Mouse (Mus musculus) adrenal gland, postnatal 36 days (tissue): Measurements from ENCODE around the gene Cdc14a. TPM values are rescaled to one million over a fixed set of nuclear protein-coding genes. Genes with fewer than 3 reads are reported as not detected.
A peak's percentile ranks its signal among the peaks of the same experiment; 100 is the strongest.

Source experiments
- DNase-seq, 2 experiments: peaks; one replicate each; pipeline ENCODE4 v3.0.0; 2021; ENCODE audit warnings: mixed read lengths in 1 of 2
- total RNA-seq, 2 experiments: library from RNA; stranded (reverse); gene quantifications; 2 replicates each; pipeline ENCODE4 v1.2.3; 2021

The Cdc14a gene
- total RNA-seq, 2 experiments from 2014 or later = 9.2 to 14.8 TPM

- no peak for DNase-seq
These were observed 156.7 kb downstream of the Cdc14a start for GRCm38 (mm10) chr3:116267036-116267654.

DNA sequence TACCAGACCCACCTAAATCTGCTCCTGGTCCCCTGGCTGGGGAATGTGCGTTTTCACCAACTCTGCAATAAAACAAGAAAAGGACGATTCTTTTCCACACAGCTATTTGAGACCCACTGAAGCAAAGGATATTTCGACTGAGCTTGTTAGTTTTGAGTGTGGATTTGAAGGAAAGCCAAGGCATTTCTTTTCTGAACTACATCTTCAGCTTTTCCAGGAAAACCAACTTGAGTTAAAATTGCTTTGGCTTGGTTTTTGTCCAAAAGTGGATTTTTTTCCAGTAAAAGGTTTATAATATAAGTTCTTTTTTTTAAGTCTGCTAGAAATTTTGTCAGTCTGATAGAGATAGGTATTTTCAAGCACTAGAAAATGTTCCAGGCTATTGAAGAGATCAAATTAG, 157.5 kb downstream of the Cdc14a start:
- DNase-seq = no peak

- DNase-seq = no peak
These were observed 159.9 kb downstream of the Cdc14a start for GRCm38 (mm10) chr3:116263977-116264376.

DNA sequence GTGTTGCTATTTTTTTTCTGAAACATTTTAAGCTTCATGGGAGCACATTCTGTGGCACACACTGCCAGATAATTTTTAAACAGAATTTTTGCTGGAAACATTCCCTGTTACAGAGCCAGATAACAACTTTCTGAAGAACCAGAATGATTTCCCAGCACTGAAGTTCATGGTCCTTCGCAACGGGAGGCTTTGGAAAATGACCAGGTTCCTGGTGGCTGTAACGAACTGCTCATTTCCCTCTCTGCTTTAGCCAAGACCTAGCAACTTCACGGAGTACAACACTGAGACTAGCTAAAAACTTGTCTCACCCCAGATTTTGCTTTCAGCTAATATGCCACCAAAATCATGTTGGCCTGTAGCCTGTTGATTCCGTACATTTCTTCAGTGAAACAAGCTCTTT, 160.8 kb downstream of the Cdc14a start:
- DNase-seq = no peak

DNA sequence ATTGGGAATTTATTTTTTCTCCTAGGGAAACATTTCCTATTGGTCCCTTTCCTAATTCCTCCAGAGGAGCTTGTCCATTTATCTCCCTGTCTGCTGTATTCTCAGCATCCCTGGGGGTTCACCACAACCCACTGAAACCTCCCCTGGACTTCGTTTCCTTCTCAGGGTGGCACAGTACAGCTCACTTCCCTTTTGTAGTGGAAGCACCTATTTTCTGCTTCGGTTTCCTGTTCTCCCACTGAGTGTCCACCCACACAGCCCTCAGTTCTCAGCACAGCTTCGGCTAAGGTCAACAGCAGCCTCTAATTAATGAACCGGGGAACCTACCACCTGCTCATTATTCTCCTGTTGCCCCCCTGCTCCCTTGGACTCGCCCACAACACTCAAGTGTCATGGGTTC, 167.7 kb downstream of the Cdc14a start:
- DNase-seq = no peak

DNA sequence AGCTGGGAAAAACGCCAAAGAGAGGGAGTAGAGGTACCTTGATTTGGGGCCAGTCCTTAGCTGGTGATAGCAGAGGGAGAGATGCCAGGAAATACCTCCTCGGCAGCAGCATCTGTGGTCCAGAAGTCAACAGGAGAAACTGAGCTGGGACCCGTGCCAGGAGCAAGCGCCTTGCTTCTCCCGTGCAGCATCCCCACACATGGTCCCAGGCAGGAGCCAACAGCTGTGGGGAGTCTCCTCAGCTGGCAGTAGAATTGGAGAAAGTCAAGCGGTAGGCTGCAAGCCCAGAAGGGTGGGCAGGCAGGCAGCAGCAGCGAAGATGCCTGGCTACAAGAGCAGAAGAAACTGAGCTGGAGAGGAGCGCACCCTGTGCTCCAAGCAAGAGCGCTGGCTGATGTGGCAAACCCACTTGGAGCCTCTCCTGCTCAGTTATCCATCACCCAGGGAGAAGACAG, 170.7 kb downstream of the Cdc14a start, which contains the start of gene Gpr88:
TSS of gene Gpr88 (minus strand) at position 427 of the 455 bp plus-strand sequence.
- DNase-seq = peak; percentile 21 to 37

DNA sequence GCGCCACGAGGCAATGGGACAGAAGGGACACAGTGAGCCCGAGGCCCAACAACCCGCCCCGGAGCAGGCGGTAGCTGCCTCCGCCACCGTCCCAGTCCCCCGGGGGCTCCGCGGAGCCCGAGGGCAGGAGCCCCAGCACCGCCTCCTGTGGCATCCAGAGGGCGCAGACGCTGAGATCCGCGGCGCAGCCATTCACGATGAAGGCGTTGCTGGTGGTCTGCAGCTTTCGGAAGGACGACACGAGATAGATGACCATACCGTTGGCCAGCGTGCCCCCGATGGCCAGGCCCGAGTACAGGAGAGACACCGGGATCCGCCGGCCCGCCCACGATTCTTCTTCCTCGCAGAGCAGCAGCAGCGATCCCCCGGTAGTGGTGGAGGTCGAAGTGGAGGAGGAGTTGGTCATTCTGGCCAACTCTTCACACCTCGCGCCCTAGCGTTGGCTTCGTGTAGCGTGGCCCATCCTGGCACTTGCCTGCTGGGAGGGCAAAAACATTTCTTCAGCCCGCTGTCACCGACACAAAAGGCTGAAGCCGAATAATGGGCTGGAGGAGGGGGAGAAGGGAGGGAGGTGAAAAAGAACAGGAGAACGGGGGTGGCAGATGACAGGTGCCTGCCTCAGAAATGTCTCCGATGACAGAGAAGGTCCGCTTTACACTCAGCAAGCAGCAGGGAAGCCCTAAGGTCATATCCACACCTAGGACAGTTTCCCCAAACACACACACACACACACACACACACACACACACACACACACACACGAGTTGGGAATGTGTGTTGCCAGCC, 171.4 kb downstream of the Cdc14a start:
- peak; percentile 5 to 23 for DNase-seq

- DNase-seq = peak; percentile 41 to 59
These were observed 172.2 kb downstream of the Cdc14a start for GRCm38 (mm10) chr3:116251481-116252254.

GRCm38 (mm10) chr3:116249026-116249425, 174.8 kb downstream of the Cdc14a start:
- no peak for DNase-seq

- no peak for DNase-seq
These were observed 179.4 kb downstream of the Cdc14a start for GRCm38 (mm10) chr3:116244476-116244875.

DNA sequence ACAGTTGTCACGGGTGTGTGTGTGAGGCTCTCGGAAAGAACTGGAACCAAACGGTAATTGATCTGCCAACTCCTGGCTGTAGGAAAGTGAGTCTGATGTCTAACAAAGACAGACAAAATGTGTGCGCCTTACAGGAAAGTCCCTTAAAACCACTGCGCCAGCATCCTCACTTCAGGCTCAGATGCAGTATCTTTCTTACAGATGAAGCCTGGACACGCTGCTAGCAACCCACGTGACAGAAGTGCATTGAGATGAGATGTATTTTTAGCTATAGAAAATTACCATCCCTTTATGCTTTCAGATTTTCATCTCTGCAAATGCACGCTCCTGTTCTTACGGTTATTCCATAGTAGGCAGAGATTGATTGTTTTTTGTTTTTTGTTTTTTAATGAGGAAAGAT, 181.1 kb downstream of the Cdc14a start:
- no peak for DNase-seq

GRCm38 (mm10) chr3:116237527-116237926, 186.3 kb downstream of the Cdc14a start:
- DNase-seq = no peak

DNA sequence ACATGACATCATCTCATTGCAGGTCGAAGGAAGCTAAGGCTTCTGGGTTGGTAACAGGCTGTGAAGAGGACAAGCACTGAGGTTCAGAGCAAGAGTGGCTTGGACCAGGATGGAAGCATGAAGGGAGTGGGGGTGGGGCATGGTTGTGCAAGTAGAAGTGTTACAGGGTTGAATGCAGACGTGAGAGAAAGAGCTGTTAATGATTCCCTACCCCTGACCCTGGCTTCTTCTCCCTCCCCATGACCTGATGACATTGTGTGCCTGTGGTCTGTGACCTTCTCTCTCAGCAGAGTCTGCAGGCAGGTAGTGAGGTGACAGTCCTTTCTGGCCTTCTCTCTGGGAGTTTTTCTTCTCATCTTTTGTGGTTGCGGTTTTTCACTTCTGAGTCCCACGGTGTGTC, 187.0 kb downstream of the Cdc14a start:
- no peak for DNase-seq

DNA sequence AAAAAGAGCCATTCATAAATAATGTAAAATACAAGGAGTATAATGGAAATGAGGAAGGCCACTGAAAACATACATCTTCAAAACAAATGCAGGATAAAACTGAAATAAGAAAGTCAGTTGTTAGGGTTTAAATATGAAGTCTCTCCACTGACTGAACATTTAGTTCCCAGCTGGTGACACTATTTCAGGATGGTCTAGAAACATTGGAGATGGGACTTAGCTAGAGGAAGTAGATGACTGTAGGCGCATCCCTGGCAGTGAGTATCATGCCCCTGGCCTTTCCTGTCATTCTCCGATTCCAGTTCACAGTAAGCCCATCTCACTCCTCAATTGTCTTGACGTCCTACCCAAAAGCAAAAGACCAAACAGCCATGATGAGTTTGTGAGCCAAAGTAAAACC, 190.3 kb downstream of the Cdc14a start:
- no peak for DNase-seq

DNA sequence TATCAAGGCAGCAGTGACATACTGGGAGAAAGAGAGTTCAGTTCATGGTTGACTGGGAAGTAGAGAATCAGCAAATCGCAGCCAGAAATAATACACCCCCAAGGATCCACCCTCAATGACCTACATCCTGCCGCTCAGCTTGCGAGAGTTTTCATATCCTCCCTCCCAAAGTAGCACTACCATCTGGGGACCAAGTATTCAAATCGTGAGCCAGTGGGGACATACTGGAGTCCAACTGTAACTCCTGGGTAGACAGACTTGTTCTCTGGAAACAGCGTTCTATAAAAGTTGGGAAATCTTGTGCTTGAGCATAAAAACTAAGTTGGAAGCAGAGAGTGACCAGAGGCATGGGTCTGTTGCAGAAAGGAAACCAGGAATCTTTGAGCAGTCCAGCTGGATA, 191.1 kb downstream of the Cdc14a start:
- DNase-seq = no peak

- no peak for DNase-seq
These were observed 194.5 kb downstream of the Cdc14a start for GRCm38 (mm10) chr3:116229336-116229735.

DNA sequence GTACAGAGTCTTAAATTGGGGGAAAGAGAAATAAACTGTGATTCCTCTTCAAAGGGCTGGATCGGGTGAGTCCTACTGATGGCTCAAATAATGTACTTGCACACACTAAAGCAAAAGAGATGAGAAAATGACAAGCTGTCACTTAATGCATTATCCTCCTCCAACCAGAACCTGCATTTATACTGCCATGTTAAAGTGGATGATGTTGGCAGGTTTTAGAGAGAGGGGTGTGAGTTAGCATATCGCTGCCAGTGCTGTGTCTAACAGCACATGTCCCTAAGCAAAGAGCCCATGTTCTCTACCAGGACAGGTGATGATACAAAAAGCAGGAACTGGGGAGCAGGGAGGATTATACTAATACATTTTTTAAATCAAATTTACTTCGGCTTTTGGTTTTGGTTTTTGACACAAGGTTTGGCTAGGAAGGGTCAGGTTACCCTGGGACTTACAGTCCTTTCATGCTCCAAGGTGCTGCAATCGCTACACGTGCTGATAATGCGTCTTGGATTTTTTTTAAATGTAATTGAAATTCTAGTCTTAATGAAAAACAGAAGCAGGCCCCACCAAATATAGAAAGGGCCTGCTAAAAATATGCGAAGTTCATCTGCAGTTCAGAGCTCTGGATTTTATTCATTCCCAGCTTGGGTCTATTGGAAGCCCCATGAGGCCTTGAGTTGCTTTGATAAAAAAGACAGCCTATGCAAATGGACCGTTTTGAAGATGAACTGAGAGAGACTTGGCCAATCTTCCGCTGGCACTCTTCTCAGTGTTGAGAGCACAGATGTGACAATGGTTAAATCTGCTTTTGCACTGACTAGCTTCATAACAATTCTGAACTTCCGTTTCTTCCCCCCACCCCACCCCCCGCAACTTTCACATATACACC, 195.2 kb downstream of the Cdc14a start:
- DNase-seq = no peak

DNA sequence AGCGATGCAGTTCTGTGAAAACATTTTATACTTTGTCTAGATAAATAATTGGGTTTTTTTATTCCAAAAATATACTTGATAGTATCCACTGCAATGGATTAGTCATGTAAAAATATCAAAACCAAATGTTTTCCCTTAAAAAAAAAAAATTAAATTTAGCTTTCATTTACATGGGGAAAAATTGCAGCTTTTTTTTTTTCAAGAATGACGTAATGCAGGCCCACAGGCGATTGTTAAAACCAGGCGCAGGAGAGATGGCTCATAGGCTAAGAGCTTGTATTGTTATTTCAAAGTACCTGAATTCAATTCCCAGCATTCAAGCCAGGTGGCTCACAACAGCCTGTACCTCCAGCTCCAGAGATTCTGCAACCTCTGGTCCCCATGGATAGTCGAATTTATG, 196.4 kb downstream of the Cdc14a start:
- DNase-seq = no peak

DNA sequence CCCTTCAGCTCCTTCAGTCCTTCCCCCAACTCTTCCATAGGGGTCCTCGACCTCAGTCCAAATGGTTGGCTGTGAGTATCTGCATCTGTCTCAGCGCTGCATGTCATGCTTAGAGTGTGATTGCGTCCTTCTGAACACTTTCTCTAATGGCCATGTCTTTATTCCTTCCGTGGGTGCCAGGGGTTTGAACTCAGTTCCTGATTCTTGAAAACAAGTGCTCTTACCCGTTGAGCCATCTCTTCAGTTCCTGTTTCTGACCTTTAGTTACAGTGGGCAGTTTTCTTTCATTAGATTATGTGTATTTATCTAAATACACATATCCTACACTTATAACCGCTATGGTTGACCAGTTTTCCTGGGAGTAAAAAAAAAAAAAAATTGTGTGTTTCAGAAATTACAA, 196.9 kb downstream of the Cdc14a start:
- DNase-seq = no peak
